Mouse (Mus musculus) embryonic stem cell, embryonic (primary cell): ENCODE results near the gene Ftl1.

Experiments
- CTCF ChIA-PET, 4 experiments: fragments of 300-600 bp in 2 of 4; fragments of 350-600 bp in 2 of 4; sonication (Branson Sonifier 250); formaldehyde crosslinking; loops; one replicate each; lab custom pipeline; 2022; ENCODE audit warnings: inconsistent platforms in 2 of 4; lab: Charles Lee
- POLR2A ChIA-PET, 4 experiments: fragments of 300-600 bp in 2 of 4; fragments of 350-600 bp in 2 of 4; sonication (Branson Sonifier 250); formaldehyde crosslinking; loops; one replicate each; lab custom pipeline; 2022; ENCODE audit warnings: antibody characterized with exemption in 4 of 4, inconsistent platforms in 1 of 4; lab: Charles Lee

Ftl1 gene

DNA sequence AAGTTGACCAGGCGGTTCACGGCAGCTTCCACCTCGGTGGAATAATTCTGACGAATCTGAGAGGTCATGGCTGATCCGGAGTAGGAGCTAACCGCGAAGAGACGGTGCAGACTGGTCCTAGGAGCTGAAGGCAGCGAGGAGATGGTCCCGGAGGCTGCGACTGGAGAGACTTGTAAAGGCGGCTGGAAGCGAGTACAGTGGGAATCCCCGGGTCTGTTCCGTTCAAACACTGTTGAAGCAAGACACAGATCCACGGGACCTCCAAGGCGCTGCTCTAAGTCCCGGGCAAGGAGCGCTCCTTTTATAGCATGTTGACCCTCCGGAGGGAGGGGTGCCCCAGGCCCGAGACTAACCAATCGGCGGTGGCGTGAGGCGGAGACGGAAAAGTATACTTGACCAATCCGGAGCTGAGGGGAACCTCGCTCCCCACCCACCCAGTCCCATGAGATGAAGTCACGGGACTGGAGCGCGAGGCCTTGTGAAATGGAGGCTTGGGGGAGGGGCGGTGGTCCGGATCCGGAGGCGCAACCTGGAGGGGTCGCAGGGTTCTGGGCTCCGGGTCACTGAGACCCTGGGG lies at the start of gene Ftl1:
TSS of gene Ftl1 (minus strand) at position 321 of the 577 bp plus-strand sequence.
- ChIA-PET CTCF (interaction anchor here in 2 of 4 experiments (0.6 to 1.0 kb wide), 2 partner anchors 12 to 25 kb away, joined by 3 read pairs; partner anchors contain the start of gene Gys1 (in 1 of the 2)), POLR2A (interaction anchor here (0.6 to 4.7 kb wide), 240 partner anchors 8 to 752 kb away, joined by 3 to 102 read pairs (median 5); partner anchors contain the start of genes Plekha4 (in 4 of the 4), Ppp1r15a (in 4 of the 4), Gys1 (in 3 of the 4) and Ppfia3 (in 3 of the 4))

DNA sequence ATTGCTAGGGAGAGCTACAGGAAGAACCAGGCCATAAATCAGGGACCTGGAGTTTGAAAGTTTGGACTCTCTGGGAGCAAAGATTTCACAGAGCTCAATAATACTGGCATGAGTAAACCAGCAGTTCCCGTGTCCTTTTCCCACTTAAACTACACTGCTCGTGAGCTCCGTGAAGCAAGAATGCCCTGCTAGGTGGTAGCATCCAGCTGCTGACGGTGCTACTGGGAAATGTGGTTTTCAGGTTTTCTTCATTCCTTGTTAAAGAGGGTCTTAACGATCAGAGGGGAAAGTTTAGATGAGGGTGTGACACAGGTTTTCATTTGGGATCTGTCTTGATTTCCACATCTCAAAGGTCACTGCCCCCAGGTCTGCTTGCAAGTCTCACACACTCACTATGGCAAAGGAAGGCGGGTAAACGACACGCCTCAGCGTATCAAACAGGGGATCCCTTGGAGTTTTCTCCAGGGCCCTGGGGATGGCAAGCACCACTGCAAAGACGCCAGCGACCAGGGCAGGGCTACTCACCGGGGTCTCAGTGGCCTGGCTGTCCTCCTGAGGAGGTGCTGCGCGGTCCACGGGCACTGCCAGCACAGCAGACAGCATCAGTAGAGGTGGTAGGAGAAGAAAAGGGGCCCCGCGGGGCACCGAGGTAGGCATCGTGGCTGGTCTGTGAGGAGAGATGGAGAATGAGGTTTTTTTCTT lies 49.6 kb upstream of the Ftl1 start:
- POLR2A ChIA-PET: interaction anchor here (0.5 to 4.2 kb wide), 39 partner anchors 8 to 694 kb away, joined by 3 to 60 read pairs (median 5); partner anchors contain the start of genes Plekha4 (in 3 of the 4), Ppp1r15a (in 3 of the 4), Aldh16a1 (in 1 of the 4) and Bax (in 1 of the 4)
- CTCF ChIA-PET: interaction anchor here in 2 of 4 experiments (0.8 to 1.6 kb wide), 7 partner anchors 13 to 104 kb away, joined by 3 to 8 read pairs (median 3); partner anchors contain the start of genes Gys1 (in 1 of the 2) and Kcna7 (in 1 of the 2)

DNA sequence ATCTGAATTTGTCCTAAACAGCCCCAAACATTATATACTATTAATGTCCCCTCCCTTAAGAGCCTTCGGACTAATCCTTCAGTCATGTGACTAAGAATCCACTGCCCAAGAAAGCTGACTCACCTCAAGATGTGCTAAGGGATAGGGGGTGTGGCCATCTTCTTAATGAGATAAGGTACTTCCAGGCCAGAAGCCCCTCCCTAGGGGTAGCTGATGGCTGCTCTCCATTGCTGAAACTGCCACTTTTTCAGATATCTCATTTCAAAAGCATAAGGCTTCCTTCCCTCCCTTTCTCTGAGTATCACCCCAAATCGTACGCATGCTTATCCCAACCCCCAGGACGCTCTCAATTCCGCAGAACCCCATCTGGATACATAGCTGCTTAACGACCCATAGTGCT lies 48.9 kb upstream of the Ftl1 start:
- CTCF ChIA-PET: interaction anchor here in 3 of 4 experiments (0.6 to 1.4 kb wide), 8 partner anchors 13 to 931 kb away, joined by 3 to 6 read pairs (median 3); partner anchors contain the start of genes Gys1 (in 1 of the 3) and Ntn5 (in 1 of the 3)
- POLR2A ChIA-PET: interaction anchor here in 3 of 4 experiments (0.7 to 4.2 kb wide), 27 partner anchors 8 to 135 kb away, joined by 3 to 60 read pairs (median 4); partner anchors contain the start of genes Plekha4 (in 3 of the 3), Ppp1r15a (in 3 of the 3), Dhdh (in 2 of the 3) and Ftl1 (in 1 of the 3)

DNA sequence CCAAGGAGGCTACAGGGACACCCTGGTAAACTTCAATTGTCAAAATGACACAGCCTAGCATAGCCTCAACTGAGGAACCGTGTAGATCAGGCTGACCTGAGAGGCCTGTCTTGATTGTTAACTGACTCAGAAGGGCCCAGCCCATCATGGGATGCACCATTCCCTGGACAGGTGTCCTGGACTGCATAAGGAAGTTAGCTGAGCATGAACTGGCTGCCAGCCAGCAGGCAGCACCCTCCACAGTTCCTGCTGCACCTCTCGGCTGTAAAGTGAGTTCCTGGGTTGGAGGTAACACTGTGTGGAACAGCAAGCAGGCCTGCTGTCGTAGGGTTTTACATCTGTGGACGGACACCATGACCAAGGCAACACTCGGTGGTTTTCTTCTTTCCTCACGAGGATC lies 47.9 kb upstream of the Ftl1 start:
- ChIA-PET CTCF (interaction anchor here in 2 of 4 experiments (0.8 to 1.4 kb wide), 4 partner anchors 15 to 176 kb away, joined by 3 read pairs; partner anchors contain the start of gene Ntn5 (in 1 of the 2)), POLR2A (interaction anchor here in 3 of 4 experiments (0.7 to 3.6 kb wide), 7 partner anchors 14 to 526 kb away, joined by 3 to 60 read pairs (median 7); partner anchors contain the start of genes Plekha4 (in 2 of the 3), Ppp1r15a (in 2 of the 3), Dhdh (in 1 of the 3) and Nomo1 (in 1 of the 3))

DNA sequence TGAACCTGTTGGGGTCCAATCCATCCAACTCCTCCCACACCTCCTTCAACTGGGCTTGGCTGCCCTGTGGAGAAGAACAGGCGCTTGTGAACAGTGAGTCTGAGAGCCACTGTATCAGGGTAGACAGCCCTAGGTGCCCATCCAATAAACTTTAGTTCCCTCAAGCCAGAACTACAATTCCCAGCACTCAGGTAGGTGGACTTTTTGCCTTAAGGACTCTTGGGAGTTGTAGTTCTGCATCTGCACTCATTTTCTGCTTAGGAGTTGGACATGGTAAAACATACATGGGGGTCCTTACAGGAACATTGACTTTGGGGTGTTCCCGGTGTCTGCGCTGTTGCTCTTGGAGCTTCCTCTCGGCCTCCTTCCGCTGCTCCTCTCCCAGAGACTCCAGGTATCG lies 38.7 kb upstream of the Ftl1 start:
- ChIA-PET CTCF (no interaction called here), POLR2A (interaction anchor here in 2 of 4 experiments (0.6 to 1.0 kb wide), 2 partner anchors 10 to 69 kb away, joined by 4 read pairs; no protein-coding TSS in a partner anchor)

DNA sequence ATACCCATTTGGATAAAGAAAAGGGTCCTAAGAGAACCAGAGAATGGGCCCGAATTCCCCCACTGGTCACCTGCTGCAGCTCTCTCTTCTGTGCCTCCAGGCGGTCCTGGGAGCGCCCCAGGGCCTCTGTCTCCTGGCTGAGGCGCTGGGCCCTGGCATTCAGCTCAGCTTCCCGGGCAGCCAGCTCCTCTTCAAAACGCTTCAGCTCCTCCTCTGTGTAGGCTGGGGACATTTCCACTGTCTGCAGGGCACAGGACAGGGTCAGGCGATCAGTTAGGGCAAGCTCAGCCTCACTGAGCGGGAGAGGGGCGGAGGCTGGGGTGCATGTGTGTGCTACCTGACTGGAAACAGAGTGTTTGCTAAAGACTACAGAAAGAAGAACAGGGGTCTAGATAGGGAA lies 34.9 kb upstream of the Ftl1 start:
- POLR2A ChIA-PET: interaction anchor here (0.5 to 4.0 kb wide), 27 partner anchors 9 to 94 kb away, joined by 3 to 29 read pairs (median 4); partner anchors contain the start of genes Ftl1 (in 3 of the 4), Bax (in 2 of the 4), Nucb1 (in 2 of the 4) and Plekha4 (in 1 of the 4)

DNA sequence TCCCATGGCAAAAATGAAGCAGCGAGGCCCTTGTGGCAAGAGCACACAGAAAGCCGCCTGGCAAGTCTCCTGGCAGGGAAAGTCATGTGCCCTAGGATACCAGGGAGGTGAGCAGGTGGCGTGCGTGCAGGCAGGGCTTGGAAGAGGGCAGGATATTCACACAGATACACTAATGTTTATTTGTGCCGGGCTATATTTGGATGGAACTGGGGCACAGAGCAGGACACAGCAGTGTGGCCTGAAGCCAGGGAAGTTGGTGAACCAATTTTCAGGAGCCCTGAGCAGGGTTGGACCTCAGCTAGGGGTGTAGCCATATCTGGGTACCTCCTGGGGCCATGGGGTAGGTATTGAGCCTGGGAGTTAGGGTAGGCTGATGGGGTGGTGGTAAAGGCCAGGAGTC lies 33.3 kb upstream of the Ftl1 start:
- CTCF ChIA-PET: interaction anchor here in 2 of 4 experiments (0.6 to 0.8 kb wide), 2 partner anchors 16 to 920 kb away, joined by 3 read pairs; no protein-coding TSS in a partner anchor
- POLR2A ChIA-PET: interaction anchor here in 2 of 4 experiments (1.1 to 4.0 kb wide), 9 partner anchors 9 to 33 kb away, joined by 3 to 29 read pairs (median 5); partner anchors contain the start of genes Bax (in 1 of the 2), Ftl1 (in 1 of the 2) and Nucb1 (in 1 of the 2)

More for the DNA sequence above, 34.9 kb upstream of the Ftl1 start:
- CTCF ChIA-PET: interaction anchor here in 3 of 4 experiments (0.6 to 1.1 kb wide), 5 partner anchors 18 to 365 kb away, joined by 3 to 7 read pairs (median 4); no protein-coding TSS in a partner anchor

DNA sequence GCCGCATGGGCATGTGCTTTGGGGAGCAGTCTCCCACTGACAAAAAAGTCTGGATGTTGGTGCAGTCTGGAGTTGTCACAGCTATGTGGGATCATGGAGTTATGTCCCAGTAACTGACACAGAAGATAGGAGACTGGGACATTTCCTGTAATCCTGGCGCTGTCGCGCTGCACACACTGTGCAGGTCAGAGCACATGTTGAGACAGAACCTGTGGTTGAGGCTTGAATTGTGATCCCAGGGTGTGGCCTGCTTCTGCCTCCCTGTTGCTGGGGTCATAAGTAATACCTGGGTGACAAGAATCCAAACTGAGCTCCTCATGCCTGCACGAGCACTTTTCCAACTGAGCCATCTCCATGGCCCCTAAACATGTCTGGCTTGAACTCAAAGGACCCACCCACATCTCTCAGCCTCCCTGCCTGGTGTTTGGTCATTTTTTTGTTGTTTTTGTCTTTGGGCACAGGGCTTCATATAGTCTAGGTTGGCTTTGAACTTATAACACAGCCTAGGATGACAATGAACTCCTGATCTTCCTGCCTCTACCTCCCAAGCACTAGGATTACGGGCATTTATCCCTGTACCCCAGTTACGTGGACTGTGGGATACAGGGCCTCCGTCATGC lies 32.7 kb upstream of the Ftl1 start:
- ChIA-PET POLR2A (interaction anchor here in 2 of 4 experiments (1.3 to 4.0 kb wide), 11 partner anchors 9 to 209 kb away, joined by 3 to 29 read pairs (median 4); partner anchors contain the start of gene Nucb1 (in 1 of the 2)), CTCF (interaction anchor here in 1 of 4 experiments (2.3 kb wide), 1 partner anchor 23 kb away, joined by 13 read pairs; no protein-coding TSS in a partner anchor)

DNA sequence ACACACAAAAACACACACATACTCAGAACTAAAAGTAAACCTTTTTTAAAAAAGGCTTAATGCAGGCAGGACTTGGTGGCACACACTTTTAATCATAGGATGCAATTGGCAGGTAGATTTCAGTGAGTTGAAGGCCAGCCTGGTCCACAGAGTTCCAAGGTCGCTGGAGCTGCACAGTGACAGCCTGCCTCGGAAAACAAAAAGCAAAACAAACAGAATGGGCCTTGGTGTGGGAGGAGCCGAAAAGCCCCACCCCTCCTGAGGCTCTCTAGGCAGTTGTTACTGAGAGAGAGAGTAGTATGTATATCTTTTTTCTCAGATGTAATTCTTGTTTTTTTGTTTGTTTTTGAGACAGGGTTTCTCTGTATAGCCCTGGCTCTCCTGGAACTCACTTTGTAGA lies 31.6 kb upstream of the Ftl1 start:
- POLR2A ChIA-PET: interaction anchor here (0.6 to 4.4 kb wide), 23 partner anchors 11 to 377 kb away, joined by 3 to 23 read pairs (median 4); partner anchors contain the start of genes Ftl1 (in 1 of the 4), Nucb1 (in 1 of the 4), Plekha4 (in 1 of the 4) and Ppp1r15a (in 1 of the 4)
- CTCF ChIA-PET: interaction anchor here in 2 of 4 experiments (1.0 to 2.3 kb wide), 2 partner anchors 14 to 24 kb away, joined by 4 to 13 read pairs; no protein-coding TSS in a partner anchor

DNA sequence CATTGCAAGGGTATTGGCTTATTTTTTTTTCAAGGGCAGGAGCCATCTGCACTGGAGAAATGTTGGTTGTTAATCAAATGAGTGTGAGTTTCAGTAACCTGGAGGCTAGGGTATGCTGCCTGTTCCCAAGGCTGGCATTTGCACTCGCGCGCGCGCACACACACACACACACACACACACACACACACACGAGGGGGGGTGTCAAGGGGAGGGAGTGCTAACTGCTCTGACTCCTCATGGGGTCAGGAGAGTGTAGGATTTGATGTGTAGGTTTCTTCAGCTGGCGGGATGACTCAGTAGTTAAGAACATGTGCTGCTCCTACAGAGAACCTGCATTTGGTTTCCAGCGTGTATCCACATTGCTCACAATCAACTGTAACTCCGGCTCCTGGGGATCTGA lies 31.1 kb upstream of the Ftl1 start:
- POLR2A ChIA-PET: interaction anchor here in 3 of 4 experiments (0.6 to 4.4 kb wide), 25 partner anchors 10 to 377 kb away, joined by 3 to 23 read pairs (median 4); partner anchors contain the start of genes Ftl1 (in 2 of the 3), Plekha4 (in 2 of the 3), Ppp1r15a (in 2 of the 3) and Nucb1 (in 1 of the 3)
- CTCF ChIA-PET: interaction anchor here in 2 of 4 experiments (0.6 to 2.3 kb wide), 4 partner anchors 14 to 176 kb away, joined by 3 to 13 read pairs (median 4); no protein-coding TSS in a partner anchor

DNA sequence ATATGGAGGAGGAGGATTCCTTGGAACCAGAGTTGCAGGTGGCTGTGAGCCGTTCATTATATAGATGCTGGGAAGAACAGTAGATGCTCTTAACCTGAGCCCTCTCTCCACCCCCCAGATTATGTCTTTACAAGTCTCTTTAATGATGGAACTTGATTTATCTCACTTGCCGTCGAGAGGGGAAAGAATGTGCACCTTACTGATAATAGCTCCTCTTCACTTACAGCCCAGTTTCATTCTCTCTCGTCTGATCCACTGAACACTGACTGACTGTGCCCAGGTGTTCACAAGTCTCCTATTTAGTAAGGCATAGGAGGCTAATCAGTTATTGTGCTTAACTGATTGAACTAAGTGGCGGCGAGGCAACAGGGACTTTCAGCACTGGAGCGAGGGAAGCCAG lies 29.9 kb upstream of the Ftl1 start:
- CTCF ChIA-PET: interaction anchor here in 1 of 4 experiments (1.5 kb wide), 1 partner anchor 11 kb away, joined by 4 read pairs; no protein-coding TSS in a partner anchor
- POLR2A ChIA-PET: interaction anchor here in 2 of 4 experiments (0.5 to 4.4 kb wide), 13 partner anchors 9 to 141 kb away, joined by 3 to 23 read pairs (median 6); partner anchors contain the start of genes Nucb1 (in 1 of the 2), Plekha4 (in 1 of the 2), Ppp1r15a (in 1 of the 2) and Tulp2 (in 1 of the 2)

DNA sequence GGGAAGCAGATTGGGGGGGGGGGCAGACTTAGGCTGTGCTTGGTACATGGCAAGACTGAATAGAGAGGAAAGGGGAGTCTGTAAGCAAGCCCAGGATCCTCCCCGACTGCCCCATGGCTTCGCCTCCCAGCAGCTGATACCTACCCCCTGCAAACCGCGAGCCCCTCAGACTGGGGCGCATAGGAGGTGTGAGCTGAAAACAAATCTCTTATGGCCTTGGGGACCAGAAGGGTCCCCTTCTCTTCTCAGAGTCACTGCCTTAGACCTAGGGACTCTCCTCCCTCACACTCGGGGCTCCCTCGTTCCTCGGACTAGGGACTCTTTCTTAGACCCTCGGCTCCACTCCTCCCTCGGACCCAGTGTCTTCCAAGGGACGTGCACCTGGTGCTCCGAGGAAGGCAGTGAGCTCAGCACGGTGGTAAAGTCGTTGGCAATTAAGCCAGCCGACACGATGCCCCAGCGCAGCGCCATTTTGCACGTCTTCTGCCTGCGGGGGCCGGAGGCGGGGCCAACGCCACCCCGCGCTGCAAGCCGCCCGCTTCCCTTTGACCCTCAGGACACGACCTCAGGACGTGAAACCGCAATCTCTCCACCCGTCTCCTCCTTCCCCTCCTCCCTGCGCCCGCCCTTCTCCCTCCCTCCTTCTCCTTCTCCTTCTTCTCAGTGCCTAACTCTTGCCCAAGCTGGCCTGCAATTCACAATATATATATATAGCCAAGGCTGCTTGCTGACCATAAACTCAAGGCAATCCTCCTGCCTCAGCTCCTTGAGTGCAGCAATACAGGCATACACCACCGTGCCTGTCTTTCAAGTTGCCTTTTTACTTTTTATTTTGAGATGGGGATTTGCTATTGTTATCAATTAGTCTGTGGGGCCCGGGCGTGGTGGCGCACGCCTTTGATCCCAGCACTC lies 28.9 kb upstream of the Ftl1 start, which contains the start of gene Dhdh:
TSS of gene Dhdh (minus strand) at position 513 of the 912 bp plus-strand sequence.
- ChIA-PET POLR2A (interaction anchor here in 3 of 4 experiments (0.5 to 4.4 kb wide), 60 partner anchors 8 to 1260 kb away, joined by 3 to 23 read pairs (median 4); partner anchors contain the start of genes Bax (in 2 of the 3), Ftl1 (in 2 of the 3), Nucb1 (in 2 of the 3) and Plekha4 (in 2 of the 3)), CTCF (interaction anchor here in 3 of 4 experiments (0.6 to 2.4 kb wide), 10 partner anchors 10 to 284 kb away, joined by 3 to 9 read pairs (median 4); partner anchors contain the start of gene Ccdc155 (in 1 of the 3))

DNA sequence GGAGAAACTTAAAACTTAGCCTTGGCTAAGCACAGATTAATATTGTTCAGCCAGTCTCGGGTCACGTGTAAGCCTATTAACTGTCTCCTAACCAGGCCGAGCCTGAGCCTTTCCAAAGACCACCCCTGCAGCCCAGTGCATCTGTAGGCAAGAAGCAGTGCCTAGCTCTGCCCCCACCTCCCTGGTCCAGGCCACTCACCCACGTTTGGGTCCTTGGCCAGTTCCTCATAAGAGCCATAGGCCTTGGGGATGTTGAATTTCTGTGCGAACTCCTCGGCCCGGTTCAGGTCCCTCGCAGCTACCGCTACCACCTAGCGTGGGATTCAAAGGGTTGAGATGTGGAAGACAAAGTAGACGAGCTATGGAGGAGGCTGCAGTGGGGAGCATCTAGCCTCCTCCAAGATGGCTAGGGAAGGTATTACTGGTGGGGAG lies 28.2 kb upstream of the Ftl1 start:
- POLR2A ChIA-PET: interaction anchor here (0.6 to 4.4 kb wide), 54 partner anchors 9 to 1261 kb away, joined by 3 to 23 read pairs (median 4); partner anchors contain the start of genes Bax (in 2 of the 4), Ftl1 (in 2 of the 4), Nucb1 (in 2 of the 4) and Plekha4 (in 2 of the 4)
- CTCF ChIA-PET: interaction anchor here in 3 of 4 experiments (0.5 to 2.4 kb wide), 10 partner anchors 9 to 283 kb away, joined by 3 to 9 read pairs (median 4); partner anchors contain the start of gene Ccdc155 (in 1 of the 3)

DNA sequence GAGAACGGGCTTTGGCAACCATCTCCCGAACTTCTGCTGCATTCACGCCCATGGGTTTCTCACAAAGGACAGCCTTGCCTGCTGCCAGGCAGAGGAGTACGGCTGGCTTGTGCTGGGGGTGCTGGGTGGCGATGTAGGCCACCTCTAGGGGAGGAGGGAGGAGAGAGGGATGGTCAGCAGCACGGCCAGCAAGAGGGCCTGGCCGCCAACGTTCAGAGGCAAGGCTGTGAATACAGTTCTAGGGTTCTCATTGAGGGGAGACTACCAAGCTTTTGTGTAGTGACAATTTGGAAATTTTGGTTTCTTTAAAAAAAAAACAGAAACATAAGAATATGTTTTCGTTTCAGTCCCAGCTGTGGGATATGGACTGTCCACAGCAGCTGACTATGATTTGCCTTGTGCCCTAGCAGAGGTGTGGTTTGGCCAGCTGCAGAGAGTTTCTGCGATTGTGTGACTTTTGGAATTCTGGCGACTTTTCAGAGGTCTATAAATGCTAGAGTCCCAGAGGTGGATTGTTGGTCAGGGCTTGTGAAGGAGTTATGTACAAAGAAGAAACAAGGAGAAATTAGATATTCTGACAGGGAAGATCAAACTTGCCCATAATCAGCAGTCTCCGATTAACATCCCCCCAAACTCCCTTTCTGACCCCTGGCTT lies 27.2 kb upstream of the Ftl1 start, which contains the start of gene Gm45808:
TSS of gene Gm45808 (minus strand) at position 51 of the 655 bp plus-strand sequence.
- CTCF ChIA-PET: interaction anchor here in 2 of 4 experiments (2.1 to 2.4 kb wide), 2 partner anchors 10 kb away, joined by 7 to 9 read pairs; no protein-coding TSS in a partner anchor
- POLR2A ChIA-PET: interaction anchor here in 3 of 4 experiments (0.6 to 3.5 kb wide), 21 partner anchors 8 to 148 kb away, joined by 3 to 17 read pairs (median 5); partner anchors contain the start of genes Bax (in 2 of the 3), Plekha4 (in 2 of the 3), Ppp1r15a (in 2 of the 3) and Ftl1 (in 1 of the 3)
